Mouse (Mus musculus) myocyte (in vitro differentiated cells): ENCODE data around the gene Snrnp27. TPM values are rescaled to one million over a fixed set of nuclear protein-coding genes. Genes with fewer than 3 reads are reported as not detected.

ENCODE experiments used
- H3K27me3 ChIP-seq: one replicate; pipeline ENCODE4 v1.6.1; 2011; ENCODE audit not compliant: control insufficient read depth, insufficient read depth, insufficient read length
- H3K36me3 ChIP-seq: one replicate; pipeline ENCODE4 v1.6.1; 2011; ENCODE audit not compliant: control insufficient read depth, insufficient read depth
- H3K4me2 ChIP-seq: one replicate; pipeline ENCODE4 v1.6.1; 2011; ENCODE audit warnings: low read depth, control low read depth
- H3K4me3 ChIP-seq: one replicate; pipeline ENCODE4 v1.5.1; 2011; ENCODE audit warnings: mild to moderate bottlenecking, control low read depth, moderate library complexity
- H3K79me2 ChIP-seq: one replicate; pipeline ENCODE4 v1.6.1; 2011; ENCODE audit not compliant: control insufficient read depth, insufficient read depth
- H3ac ChIP-seq: one replicate; pipeline ENCODE4 v1.6.1; 2011; ENCODE audit not compliant: control insufficient read depth, insufficient read length
- CEBPB ChIP-seq: IDR thresholded peaks from 2 replicates; pipeline ENCODE4 v1.6.1; 2011; ENCODE audit warnings: mild to moderate bottlenecking, moderate library complexity; ENCODE audit not compliant: poor library complexity, insufficient read depth, severe bottlenecking
- E2F4 ChIP-seq: IDR thresholded peaks from one replicate; pipeline ENCODE4 v1.6.1; 2011; ENCODE audit warnings: mild to moderate bottlenecking, control low read depth, moderate library complexity; ENCODE audit not compliant: insufficient read depth
- MAX ChIP-seq: IDR thresholded peaks from one replicate; pipeline ENCODE4 v1.6.1; 2011; ENCODE audit warnings: low read depth, mild to moderate bottlenecking, control low read depth
- MYOD1 ChIP-seq, 3 experiments: IDR thresholded peaks; one replicate each; pipeline ENCODE4 v1.6.1; 2011; ENCODE audit warnings: control low read depth in 2 of 3, low read depth in 2 of 3, mild to moderate bottlenecking in 2 of 3, moderate library complexity in 1 of 3; ENCODE audit not compliant: insufficient read length in 2 of 3, control insufficient read depth in 1 of 3
- MYOG ChIP-seq, 3 experiments: IDR thresholded peaks; one replicate each; pipeline ENCODE4 v1.6.1; 2011; ENCODE audit warnings: control low read depth in 2 of 3, low read depth in 2 of 3, mild to moderate bottlenecking in 2 of 3; ENCODE audit not compliant: insufficient read length in 2 of 3, control insufficient read depth in 1 of 3, insufficient read depth in 1 of 3
- POLR2A ChIP-seq: IDR thresholded peaks from one replicate; pipeline ENCODE4 v1.6.1; 2011; ENCODE audit warnings: low read depth, mild to moderate bottlenecking, control low read depth, moderate library complexity; ENCODE audit not compliant: insufficient read length
- POLR2AphosphoS2 ChIP-seq: IDR thresholded peaks from one replicate; pipeline ENCODE4 v1.6.1; 2011; ENCODE audit warnings: low read depth, control low read depth; ENCODE audit not compliant: insufficient read length
- REST ChIP-seq: IDR thresholded peaks from one replicate; pipeline ENCODE4 v1.6.1; 2011; ENCODE audit warnings: mild to moderate bottlenecking, control low read depth, moderate library complexity; ENCODE audit not compliant: insufficient read depth, insufficient read length
- SRF ChIP-seq: IDR thresholded peaks from one replicate; pipeline ENCODE4 v1.6.1; 2011; ENCODE audit warnings: low read depth; ENCODE audit not compliant: control insufficient read depth, insufficient read length
- TCF12 ChIP-seq: IDR thresholded peaks from one replicate; pipeline ENCODE4 v1.6.1; 2011; ENCODE audit warnings: mild to moderate bottlenecking, control low read depth; ENCODE audit not compliant: poor library complexity, insufficient read depth, severe bottlenecking
- TCF3 ChIP-seq: IDR thresholded peaks from one replicate; pipeline ENCODE4 v1.6.1; 2011; ENCODE audit warnings: low read depth, control low read depth; ENCODE audit not compliant: insufficient read length
- USF1 ChIP-seq: IDR thresholded peaks from one replicate; pipeline ENCODE4 v1.6.1; 2011; ENCODE audit warnings: low read depth, mild to moderate bottlenecking, control low read depth, moderate library complexity
- polyA plus RNA-seq: library from polyadenylated mRNA; unstranded; fragments of >200 nt; fragmentation: generic; extraction: Trizol; gene quantifications from one replicate; pipeline ENCODE4 v1.2.1, GENCODE M21; 2012; ENCODE audit warnings: missing spikeins

Gene Snrnp27
- polyA plus RNA-seq, 1 experiment: 53.8 TPM

GRCm38 (mm10) chr6:86665560-86666307 is 18.6 kb downstream of the Snrnp27 start:
- Histone ChIP-seq H3K4me3 (no peak overlapping the region), H3K4me2 (peak overlapping the region; percentile 9), H3K36me3 (no peaks in the 10 kb centered on the region), H3K27me3 (no peaks in the 10 kb centered on the region), H3ac (no peak overlapping the region), H3K79me2 (no peaks in the 10 kb centered on the region)
- no peak for TF ChIP-seq CEBPB
- TF ChIP-seq REST: no peak

- no peak for TF ChIP-seq USF1
- no peak for TF ChIP-seq CEBPB
- no peak for TF ChIP-seq E2F4
- TF ChIP-seq TCF3: no peak
- no peak for TF ChIP-seq POLR2AphosphoS2
- no peak for TF ChIP-seq MAX
- H3K79me2 ChIP-seq: no peaks in the 10 kb centered on the region
- H3K36me3 ChIP-seq: no peaks in the 10 kb centered on the region
- no peak overlapping the region for H3ac ChIP-seq
- no peaks in the 10 kb centered on the region for H3K27me3 ChIP-seq
- no peak overlapping the region for H3K4me3 ChIP-seq
- no peak overlapping the region for H3K4me2 ChIP-seq
These were observed 19.2 kb downstream of the Snrnp27 start for GRCm38 (mm10) chr6:86665076-86665475.

DNA sequence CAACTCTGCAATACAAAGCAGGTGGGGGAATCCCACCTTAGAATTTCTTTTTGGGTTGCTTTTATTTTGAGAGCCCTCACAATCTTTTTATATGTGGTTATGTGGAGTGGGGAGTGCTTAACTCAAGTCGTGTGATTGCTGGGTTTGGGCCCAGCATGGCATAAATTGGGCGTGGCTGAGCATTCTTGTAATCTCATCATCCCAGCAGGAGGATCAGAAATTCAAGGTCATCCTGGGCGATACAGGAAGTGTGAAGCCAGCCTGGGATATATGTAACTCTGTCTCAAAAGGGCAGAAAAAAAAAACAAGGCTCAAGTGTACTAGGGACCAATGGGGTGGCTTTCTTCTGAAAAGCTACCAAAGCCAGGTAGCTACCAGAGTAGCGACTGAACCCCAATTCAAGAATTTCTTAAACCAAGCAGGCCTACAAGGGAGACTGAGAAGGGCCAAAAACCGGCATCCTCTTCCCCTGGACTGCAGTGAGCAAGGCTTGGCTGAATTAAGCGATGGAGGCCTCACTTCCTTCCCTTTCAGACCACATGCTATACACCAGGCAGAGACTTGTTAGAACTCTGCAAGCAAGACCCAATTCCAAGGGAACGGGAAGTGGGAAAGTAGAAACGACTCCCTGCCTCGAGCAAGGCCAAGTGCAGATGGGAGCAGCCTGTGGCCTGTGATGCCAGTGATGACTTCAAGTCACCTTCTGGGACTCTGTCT is 24.0 kb downstream of the Snrnp27 start:
- Histone ChIP-seq H3K4me2 (no peak overlapping the region), H3K79me2 (no peaks in the 10 kb centered on the region), H3ac (no peak overlapping the region), H3K27me3 (no peaks in the 10 kb centered on the region), H3K4me3 (no peak overlapping the region), H3K36me3 (no peaks in the 10 kb centered on the region)
- TF ChIP-seq CEBPB (no peak), TCF3 (no peak), POLR2A (no peak), POLR2AphosphoS2 (no peak), TCF12 (no peak), SRF (no peak), MAX (no peak)

- H3K36me3 ChIP-seq: no peaks in the 10 kb centered on the region
- no peak overlapping the region for H3K4me3 ChIP-seq
- no peaks in the 10 kb centered on the region for H3K79me2 ChIP-seq
- no peak overlapping the region for H3K4me2 ChIP-seq
- H3ac ChIP-seq: no peak overlapping the region
- H3K27me3 ChIP-seq: no peaks in the 10 kb centered on the region
- no peak for TF ChIP-seq MYOD1 (IDR thresholded peaks at IDR 0.05; ENCODE audit: control insufficient read depth in 1 of 3, insufficient read length in 2 of 3, low read depth in 2 of 3)
- no peak for TF ChIP-seq MYOG (IDR thresholded peaks at IDR 0.05; ENCODE audit: control insufficient read depth in 1 of 3, insufficient read depth in 1 of 3, insufficient read length in 2 of 3, low read depth in 2 of 3)
- no peak for TF ChIP-seq CEBPB
These were observed 25.8 kb downstream of the Snrnp27 start for GRCm38 (mm10) chr6:86658501-86658900.

GRCm38 (mm10) chr6:86654270-86654916 is 29.9 kb downstream of the Snrnp27 start:
- no peaks in the 10 kb centered on the region for H3K36me3 ChIP-seq
- no peaks in the 10 kb centered on the region for H3K27me3 ChIP-seq
- no peaks in the 10 kb centered on the region for H3K79me2 ChIP-seq
- no peak overlapping the region for H3K4me3 ChIP-seq
- TF ChIP-seq REST (no peak), CEBPB (no peak), MYOD1 (IDR thresholded peaks at IDR 0.05; ENCODE audit: control insufficient read depth in 1 of 3, insufficient read length in 2 of 3, low read depth in 2 of 3) (no peak), POLR2AphosphoS2 (no peak), MYOG (IDR thresholded peaks at IDR 0.05; ENCODE audit: control insufficient read depth in 1 of 3, insufficient read depth in 1 of 3, insufficient read length in 2 of 3, low read depth in 2 of 3) (no peak), MAX (no peak), POLR2A (no peak), TCF12 (no peak), USF1 (no peak), SRF (no peak), TCF3 (no peak)
- H3K4me2 ChIP-seq: no peak overlapping the region
- H3ac ChIP-seq: no peak overlapping the region
